Mouse (Mus musculus) embryonic stem cell, embryonic (primary cell): ENCODE measurements at regions not wholly inside any gene's neighbourhood (a gene's known extent, or its start where the extent isn't known, plus 50 kb on each side); places are given as distances from the start of the nearest gene placed in this dataset.

Experiments
- CTCF ChIA-PET, 4 experiments: fragments of 300-600 bp in 2 of 4; fragments of 350-600 bp in 2 of 4; sonication (Branson Sonifier 250); formaldehyde crosslinking; loops; one replicate each; lab custom pipeline; 2022; ENCODE audit warnings: inconsistent platforms in 2 of 4; lab: Charles Lee
- POLR2A ChIA-PET, 4 experiments: fragments of 300-600 bp in 2 of 4; fragments of 350-600 bp in 2 of 4; sonication (Branson Sonifier 250); formaldehyde crosslinking; loops; one replicate each; lab custom pipeline; 2022; ENCODE audit warnings: antibody characterized with exemption in 4 of 4, inconsistent platforms in 1 of 4; lab: Charles Lee

- ChIA-PET CTCF (no interaction called here), POLR2A (no interaction called here)
Observed at GRCm38 (mm10) chr14:81770421-81770820, 1786.5 kb downstream of the Olfm4 start.

- ChIA-PET POLR2A (no interaction called here), CTCF (no interaction called here)
Observed at GRCm38 (mm10) chr14:81771826-81772225, 1787.9 kb downstream of the Olfm4 start.

GRCm38 (mm10) chr14:81788859-81789258, 1805.0 kb downstream of the Olfm4 start:
- ChIA-PET CTCF (interaction anchor here in 1 of 4 experiments (0.7 kb wide), 1 partner anchor 59 kb away, joined by 3 read pairs; no protein-coding TSS in a partner anchor), POLR2A (no interaction called here)

- CTCF ChIA-PET, result no interaction called here
- POLR2A ChIA-PET, result no interaction called here
Observed at GRCm38 (mm10) chr14:81823786-81824185, 1839.9 kb downstream of the Olfm4 start.

GRCm38 (mm10) chr14:81858617-81859016, 1874.7 kb downstream of the Olfm4 start:
- ChIA-PET POLR2A (no interaction called here), CTCF (no interaction called here)

- ChIA-PET CTCF (no interaction called here), POLR2A (no interaction called here)
Observed at GRCm38 (mm10) chr14:81870388-81870787, 1886.5 kb downstream of the Olfm4 start.
